Mouse (Mus musculus) myocyte (in vitro differentiated cells): ENCODE data around the gene Inca1.

Source experiments
- E2F4 ChIP-seq: IDR thresholded peaks from one replicate; pipeline ENCODE4 v1.6.1; 2011; ENCODE audit warnings: mild to moderate bottlenecking, control low read depth, moderate library complexity; ENCODE audit not compliant: insufficient read depth
- MYOG ChIP-seq, 3 experiments: IDR thresholded peaks; one replicate each; pipeline ENCODE4 v1.6.1; 2011; ENCODE audit warnings: control low read depth in 2 of 3, low read depth in 2 of 3, mild to moderate bottlenecking in 2 of 3; ENCODE audit not compliant: insufficient read length in 2 of 3, control insufficient read depth in 1 of 3, insufficient read depth in 1 of 3
- POLR2A ChIP-seq: IDR thresholded peaks from one replicate; pipeline ENCODE4 v1.6.1; 2011; ENCODE audit warnings: low read depth, mild to moderate bottlenecking, control low read depth, moderate library complexity; ENCODE audit not compliant: insufficient read length
- POLR2AphosphoS2 ChIP-seq: IDR thresholded peaks from one replicate; pipeline ENCODE4 v1.6.1; 2011; ENCODE audit warnings: low read depth, control low read depth; ENCODE audit not compliant: insufficient read length
- TCF12 ChIP-seq: IDR thresholded peaks from one replicate; pipeline ENCODE4 v1.6.1; 2011; ENCODE audit warnings: mild to moderate bottlenecking, control low read depth; ENCODE audit not compliant: poor library complexity, insufficient read depth, severe bottlenecking

GRCm38 (mm10) chr11:70681170-70681569 is 18.8 kb downstream of the Inca1 start:
- TF ChIP-seq TCF12 (no peak), POLR2AphosphoS2 (no peak), MYOG (IDR thresholded peaks at IDR 0.05; ENCODE audit: control insufficient read depth in 1 of 3, insufficient read depth in 1 of 3, insufficient read length in 2 of 3, low read depth in 2 of 3) (no peak), POLR2A (no peak), E2F4 (no peak)
